Mouse (Mus musculus) MEL (cell line): ENCODE results near the gene Ifi206.
"Not testable (repeated sequence)": the region's sequence is repeated elsewhere in the genome, so short reads cannot be mapped to it uniquely, and the experiment has no call there.

Source experiments
- CTCF ChIP-seq, 3 experiments: IDR thresholded peaks in 2 of 3; conservative IDR thresholded peaks in 1 of 3; 2 replicates each; pipeline ENCODE4 v1.5.1; 2011 to 2012; ENCODE audit warnings: low read length in 3 of 3, low read depth in 2 of 3, mild to moderate bottlenecking in 2 of 3, improper control_type of control experiment in 1 of 3, inconsistent platforms in 1 of 3, mixed read lengths in 1 of 3, moderate library complexity in 1 of 3; ENCODE audit not compliant: control insufficient read depth in 1 of 3, insufficient read depth in 1 of 3, poor library complexity in 1 of 3, severe bottlenecking in 1 of 3
- ELF1 ChIP-seq: IDR thresholded peaks from 2 replicates; pipeline ENCODE4 v1.6.1; 2014; ENCODE audit warnings: low read depth, mild to moderate bottlenecking, inconsistent platforms, low read length, improper control_type of control experiment, moderate library complexity
- ETS1 ChIP-seq: IDR thresholded peaks from 2 replicates; pipeline ENCODE4 v1.6.1; 2012; ENCODE audit warnings: low read depth, mild to moderate bottlenecking, inconsistent platforms, low read length, improper control_type of control experiment, moderate library complexity
- RCOR1 ChIP-seq: IDR thresholded peaks from 2 replicates; pipeline ENCODE4 v1.6.1; 2012; ENCODE audit warnings: low read depth, mild to moderate bottlenecking, inconsistent platforms, low read length, improper control_type of control experiment
- USF1 ChIP-seq: IDR thresholded peaks from 2 replicates; pipeline ENCODE4 v1.6.1; 2014; ENCODE audit warnings: low read depth, mild to moderate bottlenecking, inconsistent platforms, low read length, improper control_type of control experiment, moderate library complexity
- ZC3H11A ChIP-seq: IDR thresholded peaks from 2 replicates; pipeline ENCODE4 v1.6.1; 2012; ENCODE audit warnings: low read depth, mild to moderate bottlenecking, inconsistent platforms, low read length, improper control_type of control experiment

- not testable (repeated sequence) for TF ChIP-seq ZC3H11A; ETS1; ELF1; CTCF (IDR thresholded peaks at IDR 0.05 in 2 of 3, conservative IDR thresholded peaks at IDR 0.05 in 1 of 3; ENCODE audit: control insufficient read depth in 1 of 3, insufficient read depth in 1 of 3, low read depth in 2 of 3, low read length in 3 of 3, poor library complexity in 1 of 3, severe bottlenecking in 1 of 3); RCOR1; USF1
Observed at GRCm38 (mm10) chr1:173480399-173481181, 10.3 kb downstream of the Ifi206 start.
